Mouse (Mus musculus): ENCODE measurements around the gene Spata20.

The Spata20 gene

GRCm38 (mm10) chr11:94486001-94486400 lies at the start of gene Spata20:
Spata20 (minus strand) TSS chr11:94486179.
- ATAC-seq (ENCODE audit: low TSS enrichment) = peak; percentile 75

GRCm38 (mm10) chr11:94533171-94533570 lies 47.2 kb upstream of the Spata20 start:
- ATAC-seq (ENCODE audit: low TSS enrichment) = peak; percentile 69

GRCm38 (mm10) chr11:94528879-94529278 lies 42.9 kb upstream of the Spata20 start:
- no peak for ATAC-seq (ENCODE audit: low TSS enrichment)

- no peak for ATAC-seq (ENCODE audit: low TSS enrichment)
Measured at GRCm38 (mm10) chr11:94526171-94526879, 40.3 kb upstream of the Spata20 start.

GRCm38 (mm10) chr11:94521219-94521843 lies 35.4 kb upstream of the Spata20 start, which contains the start of gene Mycbpap:
Mycbpap (minus strand) TSS chr11:94521742.
- peak; percentile 87 for ATAC-seq (ENCODE audit: low TSS enrichment)

GRCm38 (mm10) chr11:94513452-94513851 lies 27.5 kb upstream of the Spata20 start:
- peak; percentile 23; the same call in 1 of the 2 replicates for ATAC-seq (ENCODE audit: low TSS enrichment)

GRCm38 (mm10) chr11:94508976-94509375 lies 23.0 kb upstream of the Spata20 start:
- ATAC-seq (ENCODE audit: low TSS enrichment) = no peak

GRCm38 (mm10) chr11:94501482-94501881 lies 15.5 kb upstream of the Spata20 start:
- no peak for ATAC-seq (ENCODE audit: low TSS enrichment)

GRCm38 (mm10) chr11:94500362-94500761 lies 14.4 kb upstream of the Spata20 start:
- no peak for ATAC-seq (ENCODE audit: low TSS enrichment)

- ATAC-seq (ENCODE audit: low TSS enrichment) = no peak
Measured at GRCm38 (mm10) chr11:94499661-94500152, 13.7 kb upstream of the Spata20 start, which contains the start of gene Epn3. Epn3 (minus strand) TSS chr11:94499974.

GRCm38 (mm10) chr11:94499035-94499434 lies 13.1 kb upstream of the Spata20 start:
- ATAC-seq (ENCODE audit: low TSS enrichment) = 0 out of 2 replicates have a peak, but pooled peaks have one; percentile 22

- ATAC-seq (ENCODE audit: low TSS enrichment) = peak; percentile 56; the same call in 1 of the 2 replicates
Measured at GRCm38 (mm10) chr11:94498093-94498996, 12.4 kb upstream of the Spata20 start.

- no peak for ATAC-seq (ENCODE audit: low TSS enrichment)
Measured at GRCm38 (mm10) chr11:94495415-94495814, 9.4 kb upstream of the Spata20 start.

GRCm38 (mm10) chr11:94491749-94492099 lies 5.7 kb upstream of the Spata20 start:
- no peak for ATAC-seq (ENCODE audit: low TSS enrichment)

- ATAC-seq (ENCODE audit: low TSS enrichment) = peak; percentile 36; the same call in 1 of the 2 replicates
Measured at GRCm38 (mm10) chr11:94491035-94491748, 5.2 kb upstream of the Spata20 start.

GRCm38 (mm10) chr11:94489745-94490144 lies 3.8 kb upstream of the Spata20 start:
- no peak for ATAC-seq (ENCODE audit: low TSS enrichment)

GRCm38 (mm10) chr11:94488767-94489533 lies 3.0 kb upstream of the Spata20 start:
- no peak for ATAC-seq (ENCODE audit: low TSS enrichment)

GRCm38 (mm10) chr11:94485223-94485622 lies 756 bp downstream of the Spata20 start:
- no peak for ATAC-seq (ENCODE audit: low TSS enrichment)

GRCm38 (mm10) chr11:94484636-94485035 lies 1.3 kb downstream of the Spata20 start:
- no peak for ATAC-seq (ENCODE audit: low TSS enrichment)

- no peak for ATAC-seq (ENCODE audit: low TSS enrichment)
Measured at GRCm38 (mm10) chr11:94483921-94484320, 2.1 kb downstream of the Spata20 start.
